Mouse (Mus musculus) bone marrow, adult 2 months (tissue): ENCODE measurements around the gene Hnrnpk. TPM values are rescaled to one million over a fixed set of nuclear protein-coding genes. Genes with fewer than 3 reads are reported as not detected.

Experiments
- H3K27ac ChIP-seq: fragments of 200-500 bp; 2 replicates; pipeline ENCODE4 v1.5.1; 2012; ENCODE audit warnings: low read depth, mild to moderate bottlenecking, control low read depth, inconsistent platforms, low read length; ENCODE audit not compliant: control insufficient read depth, poor library complexity, insufficient read depth
- H3K4me1 ChIP-seq: fragments of 200-500 bp; 2 replicates; pipeline ENCODE4 v1.6.1; 2011; ENCODE audit warnings: low read length; ENCODE audit not compliant: control insufficient read depth, insufficient read depth
- H3K4me3 ChIP-seq: fragments of 200-500 bp; replicated peaks from 2 replicates; pipeline ENCODE3; 2011; ENCODE audit warnings: mild to moderate bottlenecking, low read depth, low read length, control low read depth; ENCODE audit not compliant: control insufficient read depth
- CTCF ChIP-seq: fragments of 200-500 bp; IDR thresholded peaks from 2 replicates; pipeline ENCODE4 v1.5.1; 2011; ENCODE audit warnings: low read length, control low read depth; ENCODE audit not compliant: control insufficient read depth, insufficient read depth
- POLR2A ChIP-seq: fragments of 200-500 bp; IDR thresholded peaks from 2 replicates; pipeline ENCODE4 v1.6.1; 2011; ENCODE audit warnings: low read depth, mild to moderate bottlenecking, control low read depth, low read length, borderline replicate concordance; ENCODE audit not compliant: control insufficient read depth
- WGBS: fragments of 180-500 bp; shearing (Covaris S2); methylation state at CpG from one replicate; pipeline ENCODE4 v1.1.7; 2018; 5-methylcytosine and 5-hydroxymethylcytosine counted together
- polyA plus RNA-seq: library from polyadenylated mRNA; stranded (reverse); fragments of >200 nt; gene quantifications from 2 replicates; pipeline ENCODE4 v1.2.4, GENCODE M21; 2011; ENCODE audit warnings: low replicate concordance; ENCODE audit not compliant: missing spikeins, insufficient read depth, insufficient read length

Hnrnpk gene
- polyA plus RNA-seq, 1 experiment, result 544 TPM

DNA sequence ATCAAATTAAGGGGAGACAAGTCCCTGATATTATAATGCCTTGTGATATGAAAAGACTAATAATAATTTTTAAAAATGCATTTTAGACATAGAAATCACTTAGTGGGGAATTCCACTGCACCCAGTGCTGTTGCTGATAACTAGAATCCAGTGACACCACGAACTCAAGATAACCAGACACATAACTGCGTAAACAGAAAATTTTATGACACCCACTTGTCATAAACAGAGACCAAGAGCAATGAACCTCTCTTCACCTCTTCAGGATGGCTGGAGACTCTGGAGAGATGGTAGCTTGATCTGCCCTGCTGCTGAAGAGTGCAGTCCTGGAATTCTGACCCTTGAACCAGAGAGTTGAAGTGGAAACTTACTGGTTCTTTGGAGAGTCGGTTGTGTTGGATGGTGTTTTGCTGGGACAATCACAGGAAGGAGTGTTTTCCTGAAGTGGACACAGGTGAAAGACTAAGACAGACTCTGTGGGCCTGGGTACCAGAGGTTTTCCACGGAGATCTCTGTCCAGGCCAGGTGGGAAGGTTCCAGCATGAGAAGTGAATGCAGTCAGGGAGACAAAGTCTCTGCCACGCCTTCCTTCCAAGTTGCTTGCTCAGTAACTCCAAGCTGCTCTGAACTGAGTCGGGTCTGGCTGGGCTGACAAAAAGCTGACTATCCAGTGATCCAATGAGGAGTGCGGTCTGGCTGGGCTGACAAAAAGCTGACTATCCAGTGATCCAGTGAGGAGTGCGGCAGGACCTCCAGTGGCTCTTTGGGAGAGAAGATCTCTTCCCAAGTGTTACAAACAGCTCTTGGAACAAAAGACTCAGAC is 38.6 kb downstream of the Hnrnpk start:
- H3K27ac ChIP-seq, result no peak overlapping the region
- H3K4me1 ChIP-seq, result no peaks in the 10 kb centered on the region
- 72% methylated on average over 8 of the region's 8 CpGs for WGBS
- TF ChIP-seq POLR2A, result no peak
- H3K4me3 ChIP-seq, result no peak overlapping the region

DNA sequence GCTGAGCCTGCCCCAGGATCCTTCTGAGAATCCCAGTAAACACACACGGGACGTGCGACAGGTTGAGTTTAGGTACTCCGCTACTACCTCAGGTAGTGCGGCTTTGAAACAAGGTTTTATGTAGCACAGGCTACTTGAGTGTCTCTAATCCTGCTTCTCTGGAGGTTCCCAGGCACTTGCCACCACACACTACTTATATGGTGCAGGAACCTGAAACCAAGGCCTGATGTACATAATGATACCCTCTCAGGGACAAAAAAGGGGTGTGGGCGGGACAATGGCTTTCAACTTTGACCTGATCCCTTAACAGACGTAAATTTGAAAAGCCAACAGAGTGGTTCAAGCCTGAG is 43.9 kb downstream of the Hnrnpk start:
- WGBS, result 23% methylated on average over 7 of the region's 7 CpGs
- H3K27ac ChIP-seq, result no peak overlapping the region
- TF ChIP-seq CTCF (no peak), POLR2A (no peak)
- H3K4me3 ChIP-seq, result peak overlapping the region; percentile 57
- H3K4me1 ChIP-seq, result peaks cover 2% of the 10 kb centered on the region

GRCm38 (mm10) chr13:58358629-58359303 is 44.4 kb downstream of the Hnrnpk start, which contains the start of gene Kif27:
Gene Kif27 (minus strand): TSS chr13:58359122.
- peaks cover 2% of the 10 kb centered on the region for H3K4me1 ChIP-seq
- H3K4me3 ChIP-seq, result peak within 1 kb of the TSS; percentile 57
- TF ChIP-seq POLR2A (no peak), CTCF (no peak)
- H3K27ac ChIP-seq, result peak within 1 kb of the TSS; percentile 8; the same call in 1 of the 2 replicates
- 1% methylated on average over 80 of the region's 85 CpGs for WGBS

GRCm38 (mm10) chr13:58352996-58353395 is 50.1 kb downstream of the Hnrnpk start:
- Histone ChIP-seq H3K4me1 (no peaks in the 10 kb centered on the region), H3K27ac (no peak overlapping the region), H3K4me3 (no peak overlapping the region)
- TF ChIP-seq POLR2A (no peak), CTCF (no peak)

- Histone ChIP-seq H3K27ac (no peak overlapping the region), H3K4me1 (no peaks in the 10 kb centered on the region), H3K4me3 (no peak overlapping the region)
- TF ChIP-seq POLR2A, result no peak
- no peak for TF ChIP-seq CTCF
- WGBS, result 80% methylated on average over 4 of the region's 4 CpGs
Observed at GRCm38 (mm10) chr13:58350606-58351005, 52.5 kb downstream of the Hnrnpk start.

DNA sequence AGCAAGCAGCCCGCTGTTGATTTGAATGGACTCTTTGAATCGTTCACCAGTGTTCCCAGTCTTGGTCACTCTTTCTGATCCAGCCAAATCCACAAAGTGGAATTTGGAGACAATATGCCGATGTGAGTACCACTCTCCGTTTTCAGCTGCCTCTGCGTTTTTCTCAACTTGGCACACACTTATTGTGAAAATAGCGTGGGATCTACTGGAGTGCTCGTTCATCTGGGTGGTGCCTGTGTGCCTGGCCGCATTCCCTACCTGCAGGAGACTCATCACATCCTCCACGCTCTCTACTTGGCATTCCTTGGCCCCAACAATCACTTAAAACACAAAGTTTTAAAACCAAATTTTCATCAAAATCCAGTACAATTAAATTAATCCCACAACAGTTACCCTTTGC is 58.6 kb downstream of the Hnrnpk start:
- no peaks in the 10 kb centered on the region for H3K4me1 ChIP-seq
- H3K27ac ChIP-seq, result no peak overlapping the region
- TF ChIP-seq POLR2A, result no peak
- TF ChIP-seq CTCF, result no peak
- no peak overlapping the region for H3K4me3 ChIP-seq
- WGBS, result 81% methylated on average over 9 of the region's 9 CpGs

Other genes starting within 250 kb of the Hnrnpk start
- 42.7 and 86.0 TPM in 2 replicates for gene Idnk, start 245.7 kb downstream of the Hnrnpk start, polyA plus RNA-seq
- 20.9 and 31.6 TPM in 2 replicates for gene Ubqln1, start 187.7 kb downstream of the Hnrnpk start, polyA plus RNA-seq
- 5.3 and 17.2 TPM in 2 replicates for gene Gkap1, start 127.6 kb downstream of the Hnrnpk start, polyA plus RNA-seq
- not detected in 2 replicates for gene Kif27, start 44.2 kb downstream of the Hnrnpk start, polyA plus RNA-seq
- 7.0 and 8.2 TPM in 2 replicates for gene 2210016F16Rik, start 18.1 kb downstream of the Hnrnpk start, polyA plus RNA-seq
- gene Rmi1, start 1.1 kb downstream of the Hnrnpk start, polyA plus RNA-seq, result 17.3 and 21.2 TPM in 2 replicates
- gene Slc28a3, start 207.5 kb upstream of the Hnrnpk start, polyA plus RNA-seq, result not detected in 2 replicates